Mouse (Mus musculus): ENCODE results near the gene Vav2.

DNA sequence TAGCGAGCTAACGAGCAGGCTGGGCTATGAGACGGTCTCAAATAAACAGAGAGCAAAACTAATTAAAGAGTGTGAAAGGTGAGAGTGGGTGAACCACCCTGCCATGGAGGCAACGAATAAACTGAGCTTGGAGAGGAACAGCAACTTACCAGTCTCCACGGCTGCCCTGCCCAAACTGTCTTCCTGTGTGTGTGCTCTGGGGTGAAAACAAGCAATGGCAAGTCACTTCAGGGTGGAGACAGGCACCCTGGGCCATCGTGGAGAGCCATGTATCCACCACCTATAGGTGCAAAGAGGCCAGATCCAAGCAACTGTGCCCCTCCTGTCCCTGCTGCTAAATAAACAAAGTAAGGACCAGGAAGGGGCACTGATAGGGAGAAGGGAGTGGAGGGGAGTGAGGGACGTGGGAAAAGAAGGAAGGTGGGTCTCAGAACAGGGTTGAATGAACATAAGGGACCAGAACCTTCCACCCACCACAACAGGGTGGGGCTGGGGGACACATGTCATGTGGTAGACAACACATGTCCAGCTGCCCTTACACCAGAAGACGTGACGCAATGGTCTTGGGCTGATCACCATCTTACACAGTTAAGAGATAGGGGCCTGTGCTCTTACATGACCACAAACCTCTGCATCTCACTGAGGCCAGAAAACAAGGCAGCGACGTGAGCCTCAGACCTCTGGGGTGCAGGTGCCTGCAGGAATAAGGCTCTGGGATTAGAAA lies 11.6 kb downstream of the Vav2 start:
- TF ChIP-seq CTCF (IDR thresholded peaks at IDR 0.05; ENCODE audit: insufficient read depth, low read depth, low read length): no peak
- no peak for TF ChIP-seq POLR2A (IDR thresholded peaks at IDR 0.05; ENCODE audit: insufficient read depth, low read depth, low read length)
